Mouse (Mus musculus) left cerebral cortex, adult 18-20 months (tissue): Measurements from ENCODE around the gene Rnps1. TPM values are rescaled to one million over a fixed set of nuclear protein-coding genes. Genes with fewer than 3 reads are reported as not detected.
"Not testable (repeated sequence)": the region's sequence is repeated elsewhere in the genome, so short reads cannot be mapped to it uniquely, and the experiment has no call there.

ENCODE experiments used
- DNase-seq, 2 experiments: peaks; one replicate each; pipeline ENCODE4 v3.0.0; 2021 to 2022; ENCODE audit warnings: low spot score in 2 of 2, mixed read lengths in 1 of 2
- total RNA-seq, 2 experiments: library from RNA; stranded (reverse); gene quantifications; 2 replicates each; pipeline ENCODE4 v1.2.3; 2021

The Rnps1 gene
- total RNA-seq, 2 experiments from 2014 or later = 129 to 133 TPM

GRCm38 (mm10) chr17:24426471-24427169 is 12.3 kb downstream of the Rnps1 start, which contains the start of gene Eci1:
Eci1 (plus strand) TSS chr17:24426641.
- DNase-seq = peak; percentile 85 to 88

GRCm38 (mm10) chr17:24427170-24427557 is 12.8 kb downstream of the Rnps1 start:
- no peak for DNase-seq

- DNase-seq = no peak
Measured at GRCm38 (mm10) chr17:24429201-24429983, 15.0 kb downstream of the Rnps1 start.

- peak in 1 of 2 experiments; percentile 29 for DNase-seq
Measured at GRCm38 (mm10) chr17:24437016-24437415, 22.7 kb downstream of the Rnps1 start.

GRCm38 (mm10) chr17:24440377-24440776 is 26.0 kb downstream of the Rnps1 start:
- DNase-seq = no peak

- no peak for DNase-seq
Measured at GRCm38 (mm10) chr17:24441148-24441547, 26.8 kb downstream of the Rnps1 start.

- DNase-seq = no peak
Measured at GRCm38 (mm10) chr17:24442107-24442506, 27.7 kb downstream of the Rnps1 start.

GRCm38 (mm10) chr17:24442632-24443155 is 28.3 kb downstream of the Rnps1 start, which contains the start of gene Dnase1l2:
Dnase1l2 (minus strand) TSS chr17:24443105.
- DNase-seq = no peak

- peak; percentile 59 for DNase-seq
Measured at GRCm38 (mm10) chr17:24443409-24443808, 29.0 kb downstream of the Rnps1 start.

GRCm38 (mm10) chr17:24446590-24446989 is 32.2 kb downstream of the Rnps1 start:
- DNase-seq = no peak

GRCm38 (mm10) chr17:24449507-24449906 is 35.1 kb downstream of the Rnps1 start:
- no peak for DNase-seq

- no peak for DNase-seq
Measured at GRCm38 (mm10) chr17:24451220-24451619, 36.9 kb downstream of the Rnps1 start.

- no peak for DNase-seq
Measured at GRCm38 (mm10) chr17:24453372-24453771, 39.0 kb downstream of the Rnps1 start.

- DNase-seq = no peak
Measured at GRCm38 (mm10) chr17:24454218-24454755, 39.9 kb downstream of the Rnps1 start.

GRCm38 (mm10) chr17:24454756-24455522 is 40.6 kb downstream of the Rnps1 start:
- peak; percentile 98 to 99 for DNase-seq

GRCm38 (mm10) chr17:24455523-24456206 is 41.3 kb downstream of the Rnps1 start:
- not testable (repeated sequence) for DNase-seq

GRCm38 (mm10) chr17:24461580-24461979 is 47.2 kb downstream of the Rnps1 start:
- DNase-seq = no peak

- DNase-seq = no peak
Measured at GRCm38 (mm10) chr17:24462932-24463331, 48.6 kb downstream of the Rnps1 start.

- DNase-seq = no peak
Measured at GRCm38 (mm10) chr17:24463374-24464133, 49.2 kb downstream of the Rnps1 start.
